Mouse (Mus musculus) adrenal gland, adult 8-10 months (tissue): ENCODE data around the gene Cops4. TPM values are rescaled to one million over a fixed set of nuclear protein-coding genes. Genes with fewer than 3 reads are reported as not detected.

Experiments used
- DNase-seq: peaks from one replicate; pipeline ENCODE4 v3.0.0; 2022
- microRNA-seq, 2 experiments: library from miRNA; unstranded; fragments of <30 nt; microRNA quantifications; one replicate each; pipeline ENCODE4 v1.2.0; 2022
- total RNA-seq, 4 experiments: library from RNA; stranded (reverse); gene quantifications; 2 replicates each; pipeline ENCODE4 v1.2.4; 2022

Cops4 gene
- total RNA-seq, 4 experiments from 2014 or later, result 77.6 to 83.4 (median 80.5) TPM

GRCm38 (mm10) chr5:100581622-100582434, 63.7 kb downstream of the Cops4 start:
- no peak for DNase-seq

- DNase-seq, result no peak
These were observed 64.3 kb downstream of the Cops4 start for GRCm38 (mm10) chr5:100582435-100582826.

GRCm38 (mm10) chr5:100583066-100583465, 65.0 kb downstream of the Cops4 start:
- no peak for DNase-seq

GRCm38 (mm10) chr5:100585206-100585644, 67.1 kb downstream of the Cops4 start:
- no peak for DNase-seq

GRCm38 (mm10) chr5:100585657-100586056, 67.5 kb downstream of the Cops4 start:
- no peak for DNase-seq

- DNase-seq, result no peak
These were observed 69.0 kb downstream of the Cops4 start for GRCm38 (mm10) chr5:100587136-100587535.

- DNase-seq, result no peak
These were observed 69.5 kb downstream of the Cops4 start for GRCm38 (mm10) chr5:100587626-100588025.

GRCm38 (mm10) chr5:100590505-100590904, 72.4 kb downstream of the Cops4 start:
- DNase-seq, result no peak

GRCm38 (mm10) chr5:100594803-100595467, 76.8 kb downstream of the Cops4 start:
- no peak for DNase-seq

- DNase-seq, result no peak
These were observed 77.9 kb downstream of the Cops4 start for GRCm38 (mm10) chr5:100595999-100596398.

Small RNA genes within 50 kb of the gene (microRNA-seq; reads per million reads assigned to microRNA genes)
- 0 reads per million in 2 experiments for gene Gm23222

Other genes starting within 250 kb of the Cops4 start
- gene Sec31a, start 102.1 kb upstream of the Cops4 start, total RNA-seq, result 100 to 1,000 TPM; 160 to 183 (median 173) TPM
- 10 to 100 TPM in 3 of 4 experiments, 1 to 10 TPM in 1; 9.6 to 14.9 (median 10.3) TPM for gene Lin54, start 17.7 kb upstream of the Cops4 start, total RNA-seq
- gene Plac8, start 53.9 kb downstream of the Cops4 start, total RNA-seq, result 10 to 100 TPM in 2 of 4 experiments, 1 to 10 TPM in 2; 7.7 to 12.0 (median 10.2) TPM
- 10 to 100 TPM; 71.6 to 81.1 (median 77.9) TPM for gene Coq2, start 156.8 kb downstream of the Cops4 start, total RNA-seq
- 1 to 10 TPM in 1 of 4 experiments, under 1 TPM in 3; 0.66 to 1.5 (median 0.75) TPM for gene Hpse, start 201.4 kb downstream of the Cops4 start, total RNA-seq